Mouse (Mus musculus): ENCODE measurements around the gene Cdyl2.

Cdyl2 gene

GRCm38 (mm10) chr8:116621158-116621961 is 111.4 kb downstream of the Cdyl2 start:
- DNase-seq (ENCODE audit: low read depth) = no peak

GRCm38 (mm10) chr8:116619686-116620320 is 113.0 kb downstream of the Cdyl2 start:
- DNase-seq (ENCODE audit: low read depth) = no peak

GRCm38 (mm10) chr8:116619221-116619620 is 113.6 kb downstream of the Cdyl2 start:
- no peak for DNase-seq (ENCODE audit: low read depth)

GRCm38 (mm10) chr8:116618797-116619196 is 114.0 kb downstream of the Cdyl2 start:
- no peak for DNase-seq (ENCODE audit: low read depth)

GRCm38 (mm10) chr8:116617891-116618290 is 114.9 kb downstream of the Cdyl2 start:
- no peak for DNase-seq (ENCODE audit: low read depth)

GRCm38 (mm10) chr8:116616369-116616768 is 116.4 kb downstream of the Cdyl2 start:
- no peak for DNase-seq (ENCODE audit: low read depth)

GRCm38 (mm10) chr8:116614901-116615300 is 117.9 kb downstream of the Cdyl2 start:
- no peak for DNase-seq (ENCODE audit: low read depth)

- no peak for DNase-seq (ENCODE audit: low read depth)
Measured at GRCm38 (mm10) chr8:116606171-116606570, 126.6 kb downstream of the Cdyl2 start.

- DNase-seq (ENCODE audit: low read depth) = peak; percentile 49
Measured at GRCm38 (mm10) chr8:116602806-116603205, 130.0 kb downstream of the Cdyl2 start.

- DNase-seq (ENCODE audit: low read depth) = peak; percentile 38
Measured at GRCm38 (mm10) chr8:116599728-116600127, 133.1 kb downstream of the Cdyl2 start.

DNA sequence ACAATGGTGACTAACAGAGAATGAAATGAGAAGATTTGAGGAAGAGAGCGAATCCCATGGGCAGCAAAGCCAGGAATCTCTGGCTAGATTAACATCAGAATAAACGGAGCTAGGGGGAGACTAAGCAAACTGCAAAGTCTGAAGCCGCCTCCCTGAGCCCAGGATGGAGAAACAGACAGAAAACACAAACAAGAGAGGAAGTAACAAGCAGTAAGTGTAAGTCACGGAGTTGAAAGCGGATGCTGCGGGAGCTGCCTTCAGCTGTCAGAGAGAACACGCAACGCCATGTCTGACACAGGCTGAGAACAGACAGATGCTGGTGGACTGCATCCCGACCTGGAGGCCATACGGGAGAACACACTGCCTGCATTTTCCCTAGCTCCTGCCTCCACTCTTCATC is 141.6 kb downstream of the Cdyl2 start:
- DNase-seq (ENCODE audit: low read depth) = peak; percentile 74

GRCm38 (mm10) chr8:116590546-116590945 is 142.2 kb downstream of the Cdyl2 start:
- DNase-seq (ENCODE audit: low read depth) = peak; percentile 70

DNA sequence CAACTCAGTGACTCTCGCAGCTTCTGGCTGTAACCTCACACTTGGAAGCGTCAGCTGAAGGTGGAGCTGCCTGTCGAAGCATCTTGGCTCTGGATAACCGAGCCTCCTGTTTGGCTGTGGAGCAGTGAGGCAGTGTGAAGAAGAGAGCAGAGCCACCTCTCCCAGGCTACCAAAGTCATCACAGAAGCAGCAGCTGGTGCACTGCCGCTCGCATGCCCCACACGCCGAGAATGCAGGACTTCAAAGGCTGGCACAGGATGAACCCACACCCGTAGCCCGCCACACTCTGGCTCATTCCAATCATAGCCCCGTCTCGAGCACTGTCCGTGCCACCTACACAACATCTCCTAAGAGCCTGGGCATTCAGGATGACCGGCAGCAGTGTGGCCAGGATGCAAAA is 142.7 kb downstream of the Cdyl2 start:
- DNase-seq (ENCODE audit: low read depth) = peak; percentile 70

DNA sequence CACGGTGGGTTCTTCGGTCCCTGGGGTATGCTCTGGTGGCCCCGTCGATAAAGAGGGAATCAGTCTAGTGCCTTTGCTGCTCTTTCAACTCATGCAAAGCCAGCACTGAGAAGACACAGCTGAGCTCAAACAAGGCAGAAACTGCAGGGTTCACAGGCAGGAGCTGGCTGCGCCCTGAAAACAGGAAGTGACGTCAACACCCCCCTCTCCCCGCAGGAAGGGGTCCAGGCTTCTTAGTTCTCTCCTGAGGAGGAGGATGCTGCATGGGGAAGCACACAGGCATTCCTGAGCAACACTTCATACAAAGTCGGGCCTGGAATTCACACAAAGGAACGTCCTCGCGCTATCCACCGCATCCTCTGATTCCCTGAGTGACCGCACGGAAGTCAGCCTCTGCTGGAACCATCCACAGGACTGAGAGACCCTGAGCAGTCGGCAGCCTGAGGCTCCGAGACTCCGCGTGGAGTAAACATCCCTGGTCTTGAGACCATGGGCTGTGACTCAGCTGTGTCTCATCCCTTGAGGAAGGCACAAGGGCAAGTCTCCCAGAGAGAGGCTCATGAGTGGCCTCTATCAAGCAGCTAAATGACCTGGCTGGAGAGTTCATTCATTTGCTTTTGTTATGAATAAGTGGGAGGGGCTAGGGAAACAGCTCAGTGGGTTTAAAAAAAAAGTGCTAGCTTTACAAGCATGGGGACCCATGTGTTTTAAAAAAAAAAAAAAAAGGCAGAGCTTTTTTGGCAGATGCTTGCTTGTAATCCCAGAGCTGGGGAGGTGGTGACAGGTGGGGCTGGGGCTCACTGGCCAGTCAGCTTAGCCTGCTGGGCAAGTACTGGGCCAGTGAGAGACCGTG is 144.9 kb downstream of the Cdyl2 start:
- DNase-seq (ENCODE audit: low read depth) = peak; percentile 82

DNA sequence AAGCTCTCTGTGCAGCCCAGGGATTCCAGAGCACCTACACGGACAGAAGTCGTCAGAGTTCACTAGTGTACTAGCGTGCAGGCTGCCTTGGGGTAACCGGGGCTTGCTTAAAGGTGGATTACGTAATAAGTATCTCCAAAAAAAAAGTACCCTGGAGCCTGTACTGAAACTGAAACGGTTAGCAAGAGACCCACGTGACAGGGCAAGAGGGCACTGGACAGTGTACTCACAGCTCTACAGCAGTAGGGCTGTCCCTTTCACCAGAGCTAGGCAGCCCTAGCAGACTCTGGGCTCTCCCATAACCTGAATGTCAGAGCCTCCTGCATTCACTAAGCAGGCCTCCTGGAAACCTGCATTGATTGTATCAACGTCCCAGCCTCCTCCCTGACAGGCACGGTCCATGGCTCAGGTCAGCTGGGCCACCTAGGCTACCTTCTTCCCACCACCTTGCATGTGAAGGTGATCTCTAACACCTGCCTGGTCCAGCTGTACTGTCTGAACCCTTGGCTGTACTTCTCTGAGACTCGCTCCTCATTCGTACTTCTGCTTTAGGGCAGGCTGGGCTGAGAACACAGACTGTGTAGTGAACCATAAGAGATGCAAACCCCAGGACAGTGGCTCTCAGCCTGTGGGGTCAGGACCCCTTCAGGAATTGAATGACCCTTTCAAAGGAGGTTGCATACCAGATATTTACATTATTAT is 151.3 kb downstream of the Cdyl2 start:
- DNase-seq (ENCODE audit: low read depth) = no peak

- no peak for DNase-seq (ENCODE audit: low read depth)
Measured at GRCm38 (mm10) chr8:116576732-116577131, 156.1 kb downstream of the Cdyl2 start.

DNA sequence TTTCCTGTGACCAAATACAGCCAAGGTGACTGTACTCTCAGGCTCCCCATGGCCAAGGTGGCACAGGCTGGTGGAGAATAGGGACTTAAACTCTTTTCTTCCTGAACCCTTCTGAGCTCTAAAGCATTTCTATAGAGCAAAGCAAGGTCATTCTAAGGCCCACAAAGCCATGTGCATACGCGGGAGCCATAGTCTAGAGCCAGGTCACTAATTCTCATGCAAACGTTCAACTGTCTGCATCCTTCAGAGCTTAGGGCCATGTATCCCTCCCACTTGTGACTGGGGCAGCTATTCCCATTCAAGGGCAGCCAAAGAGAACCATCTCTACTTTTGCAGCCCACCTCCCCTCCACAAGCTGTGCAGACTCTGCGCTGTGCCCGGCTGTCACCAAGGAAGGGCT is 159.7 kb downstream of the Cdyl2 start:
- no peak for DNase-seq (ENCODE audit: low read depth)

- DNase-seq (ENCODE audit: low read depth) = no peak
Measured at GRCm38 (mm10) chr8:116552778-116553177, 180.0 kb downstream of the Cdyl2 start.

DNA sequence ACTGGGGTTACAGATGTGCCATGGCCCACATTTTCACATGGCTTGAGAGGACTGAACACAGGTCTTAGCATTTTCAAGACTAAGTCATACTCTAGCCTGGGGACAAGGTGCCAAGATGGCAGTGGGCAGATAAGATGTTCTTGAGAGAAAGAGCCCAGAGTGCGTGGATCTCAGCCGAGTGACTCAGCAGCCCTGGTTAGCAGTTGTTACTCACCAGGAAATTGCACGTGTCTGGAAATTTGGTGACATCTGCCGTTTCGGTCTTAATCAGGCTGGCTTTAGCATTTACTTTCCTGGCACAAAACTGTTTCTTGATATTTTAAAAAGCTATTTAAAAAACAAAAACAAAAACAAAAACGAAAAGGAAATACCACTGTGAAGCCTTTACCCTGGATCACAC is 180.5 kb downstream of the Cdyl2 start:
- no peak for DNase-seq (ENCODE audit: low read depth)

- no peak for DNase-seq (ENCODE audit: low read depth)
Measured at GRCm38 (mm10) chr8:116543366-116543765, 189.4 kb downstream of the Cdyl2 start.

DNA sequence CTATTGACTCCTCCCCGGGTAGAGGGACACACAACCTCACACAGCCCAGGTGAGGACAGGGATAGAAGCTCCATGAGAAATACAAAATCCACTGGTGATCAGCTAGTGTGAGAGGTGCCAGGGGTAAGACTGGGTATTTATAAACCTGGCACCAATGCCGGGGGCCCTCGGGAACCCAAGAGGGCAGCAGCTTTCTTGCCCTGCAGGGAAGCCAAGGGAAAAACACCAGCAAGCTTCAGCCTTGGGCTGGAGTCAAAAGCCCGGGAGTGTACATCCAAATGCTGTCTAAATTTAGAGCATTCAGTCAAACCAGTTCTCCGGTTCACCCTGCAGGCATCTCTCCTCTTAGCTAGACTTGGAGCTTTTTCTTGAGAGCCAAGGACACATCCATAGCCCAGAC is 189.9 kb downstream of the Cdyl2 start:
- no peak for DNase-seq (ENCODE audit: low read depth)

DNA sequence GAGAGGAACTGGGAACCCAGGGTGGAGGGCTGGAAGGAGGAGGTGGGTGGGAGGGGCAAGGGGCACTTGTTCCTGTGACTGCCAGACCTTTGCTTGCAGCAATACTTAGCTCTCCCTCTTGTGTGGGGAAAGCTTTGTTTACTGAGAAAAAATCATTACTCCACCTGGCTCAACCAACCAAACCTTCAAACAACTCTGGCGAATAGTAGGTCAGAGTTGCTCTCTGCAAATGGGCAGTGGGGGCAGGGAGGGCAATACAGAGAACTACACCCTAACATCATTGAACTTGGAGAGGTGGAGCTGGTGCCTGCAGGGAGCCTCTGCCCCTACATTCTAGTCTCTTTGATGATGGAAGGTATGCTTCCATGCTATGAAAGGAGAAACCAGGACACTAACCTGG is 192.7 kb downstream of the Cdyl2 start:
- DNase-seq (ENCODE audit: low read depth) = no peak

Measured in naive thymus-derived CD4-positive, alpha-beta T cell, adult 2 months (primary cell).